Mouse (Mus musculus): ENCODE data around the gene Gm28171. TPM values are rescaled to one million over a fixed set of nuclear protein-coding genes. Genes with fewer than 3 reads are reported as not detected.

Gm28171 gene
- total RNA-seq (2023): not detected

GRCm38 (mm10) chrY:5793095-5793494 is at the start of gene Gm28171:
Gene Gm28171 (plus strand): TSS chrY:5793395.

Other genes with a start within 250 kb of the Gm28171 start
- gene Gm21854, start 136.4 kb upstream of the Gm28171 start, total RNA-seq (2023): not detected
- not detected for gene Gm20914, start 67.4 kb upstream of the Gm28171 start, total RNA-seq (2023)
- gene Gm21778, start 149.1 kb downstream of the Gm28171 start, total RNA-seq (2023): not detected